Mouse (Mus musculus) hindbrain, postnatal 0 days (tissue): ENCODE data around the gene Cpvl. TPM values are rescaled to one million over a fixed set of nuclear protein-coding genes. Genes with fewer than 3 reads are reported as not detected.

Experiments used
- ATAC-seq: fragments of 200-750 bp; cut with Nextera tagmentation; 2 replicates; pipeline ENCODE4 v1.8.0; 2017; ENCODE audit warnings: mild to moderate bottlenecking, moderate TSS enrichment, moderate library complexity
- DNase-seq: peaks from one replicate; pipeline ENCODE4 v3.0.0-alpha.2; 2015; ENCODE audit warnings: low spot score
- H3K27ac ChIP-seq: fragments of 300-500 bp; sonication (generic); 2 replicates; pipeline ENCODE4 v1.5.1; 2014; ENCODE audit warnings: mild to moderate bottlenecking
- H3K27me3 ChIP-seq: fragments of 300-500 bp; sonication (generic); 2 replicates; pipeline ENCODE4 v1.6.1; 2014; ENCODE audit warnings: low read length, mixed read lengths; ENCODE audit not compliant: insufficient read depth
- H3K36me3 ChIP-seq: fragments of 300-500 bp; sonication (generic); 2 replicates; pipeline ENCODE4 v1.6.1; 2014; ENCODE audit warnings: low read length, mixed read lengths; ENCODE audit not compliant: insufficient read depth
- H3K4me1 ChIP-seq: fragments of 300-500 bp; sonication (generic); 2 replicates; pipeline ENCODE4 v1.6.1; 2014; ENCODE audit warnings: antibody characterized with exemption, low read length, mixed read lengths; ENCODE audit not compliant: insufficient read depth
- H3K4me2 ChIP-seq: fragments of 300-500 bp; sonication (generic); 2 replicates; pipeline ENCODE4 v1.6.1; 2014; ENCODE audit warnings: low read depth, mild to moderate bottlenecking, low read length, moderate library complexity, mixed read lengths
- H3K4me3 ChIP-seq: fragments of 300-500 bp; sonication (generic); 2 replicates; pipeline ENCODE4 v1.5.1; 2014; ENCODE audit warnings: low read length
- H3K9ac ChIP-seq: fragments of 300-500 bp; sonication (generic); replicated peaks from 2 replicates; pipeline ENCODE4 v1.6.1; 2014; ENCODE audit warnings: mild to moderate bottlenecking, low read length, moderate library complexity, mixed read lengths
- H3K9me3 ChIP-seq: fragments of 300-500 bp; sonication (generic); 2 replicates; pipeline ENCODE4 v1.6.1; 2016; ENCODE audit warnings: low read length, mixed read lengths
- CTCF ChIP-seq: IDR thresholded peaks from 2 replicates; pipeline ENCODE4 v1.5.1; 2016; ENCODE audit warnings: antibody characterized with exemption, control low read depth, low read depth
- WGBS: fragments of 180-500 bp; shearing (Covaris S2); extraction: QIAGEN DNeasy Blood & Tissue Kit; methylation state at CpG from one replicate; pipeline ENCODE4 v1.1.7; 2014; 5-methylcytosine and 5-hydroxymethylcytosine counted together
- polyA plus RNA-seq: library from polyadenylated mRNA; unstranded; fragments of >200 nt; fragmentation: Nextera tagmentation; extraction: Ambion mirVana; gene quantifications from 2 replicates; pipeline ENCODE4 v1.2.1, GENCODE M21; 2015
- total RNA-seq: library from RNA; depleted of rRNA; stranded (reverse); fragments of >200 nt; gene quantifications from 2 replicates; pipeline ENCODE4 v1.2.3, GENCODE M21; 2014

Gene Cpvl
- total and polyA plus RNA-seq, 2 experiments from 2014 or later = 0.15 TPM; not detected in 1

- Histone ChIP-seq H3K9me3 (no peaks in the 10 kb centered on the region), H3K27ac (no peak overlapping the region), H3K9ac (no peak overlapping the region), H3K4me3 (no peak overlapping the region), H3K4me1 (peaks cover 4% of the 10 kb centered on the region; the same call in 1 of the 2 replicates), H3K36me3 (no peaks in the 10 kb centered on the region), H3K27me3 (no peaks in the 10 kb centered on the region), H3K4me2 (no peak overlapping the region)
- no peak for TF ChIP-seq CTCF
- 20% methylated on average over 3 of the region's 3 CpGs for WGBS
- ATAC-seq (no peak), DNase-seq (no peak)
Measured at GRCm38 (mm10) chr6:53909986-53910385, 68.5 kb downstream of the Cpvl start.

GRCm38 (mm10) chr6:53909446-53909845, 69.0 kb downstream of the Cpvl start:
- WGBS = 13% methylated on average over 4 of the region's 5 CpGs

GRCm38 (mm10) chr6:53906871-53907270, 71.6 kb downstream of the Cpvl start:
- no peaks in the 10 kb centered on the region for H3K36me3 ChIP-seq

More at GRCm38 (mm10) chr6:53909446-53909845, 69.0 kb downstream of the Cpvl start:
- H3K27ac ChIP-seq = no peak overlapping the region
- DNase-seq (no peak), ATAC-seq (no peak)
- no peaks in the 10 kb centered on the region for H3K36me3 ChIP-seq
- no peak overlapping the region for H3K4me3 ChIP-seq
- H3K9ac ChIP-seq = no peak overlapping the region
- peaks cover 4% of the 10 kb centered on the region; the same call in 1 of the 2 replicates for H3K4me1 ChIP-seq
- no peaks in the 10 kb centered on the region for H3K27me3 ChIP-seq
- H3K9me3 ChIP-seq = no peaks in the 10 kb centered on the region
- no peak overlapping the region for H3K4me2 ChIP-seq
- TF ChIP-seq CTCF = no peak

GRCm38 (mm10) chr6:53906051-53906462, 72.4 kb downstream of the Cpvl start:
- WGBS = 68% methylated on average over 1 of the region's 1 CpGs
- H3K27ac ChIP-seq = no peak overlapping the region

More at GRCm38 (mm10) chr6:53906871-53907270, 71.6 kb downstream of the Cpvl start:
- Histone ChIP-seq H3K9ac (no peak overlapping the region), H3K4me3 (no peak overlapping the region), H3K4me1 (peaks cover 4% of the 10 kb centered on the region; the same call in 1 of the 2 replicates), H3K27me3 (no peaks in the 10 kb centered on the region), H3K9me3 (no peaks in the 10 kb centered on the region), H3K27ac (no peak overlapping the region), H3K4me2 (no peak overlapping the region)
- WGBS = 68% methylated on average over 4 of the region's 4 CpGs
- no peak for TF ChIP-seq CTCF
- DNase-seq = no peak
- ATAC-seq = no peak

GRCm38 (mm10) chr6:53905576-53905975, 72.9 kb downstream of the Cpvl start:
- Histone ChIP-seq H3K9ac (no peak overlapping the region), H3K36me3 (no peaks in the 10 kb centered on the region), H3K4me2 (no peak overlapping the region), H3K4me3 (no peak overlapping the region), H3K9me3 (no peaks in the 10 kb centered on the region), H3K27ac (no peak overlapping the region), H3K27me3 (no peaks in the 10 kb centered on the region), H3K4me1 (peaks cover 4% of the 10 kb centered on the region; the same call in 1 of the 2 replicates)
- TF ChIP-seq CTCF = no peak
- WGBS = 82% methylated on average over 4 of the region's 4 CpGs
- ATAC-seq (no peak), DNase-seq (no peak)

More at GRCm38 (mm10) chr6:53906051-53906462, 72.4 kb downstream of the Cpvl start:
- Histone ChIP-seq H3K4me3 (no peak overlapping the region), H3K4me1 (peaks cover 4% of the 10 kb centered on the region; the same call in 1 of the 2 replicates), H3K27me3 (no peaks in the 10 kb centered on the region), H3K9me3 (no peaks in the 10 kb centered on the region), H3K36me3 (no peaks in the 10 kb centered on the region), H3K4me2 (no peak overlapping the region), H3K9ac (no peak overlapping the region)
- DNase-seq (no peak), ATAC-seq (no peak)
- TF ChIP-seq CTCF = no peak

GRCm38 (mm10) chr6:53904703-53905395, 73.6 kb downstream of the Cpvl start:
- ATAC-seq = no peak
- Histone ChIP-seq H3K27ac (no peak overlapping the region), H3K9me3 (no peaks in the 10 kb centered on the region), H3K4me3 (no peak overlapping the region), H3K36me3 (no peaks in the 10 kb centered on the region), H3K4me2 (no peak overlapping the region), H3K4me1 (peaks cover 4% of the 10 kb centered on the region; the same call in 1 of the 2 replicates), H3K27me3 (no peaks in the 10 kb centered on the region), H3K9ac (no peak overlapping the region)
- no peak for DNase-seq
- TF ChIP-seq CTCF = no peak
- WGBS = 89% methylated on average over 4 of the region's 4 CpGs

- no peak for ATAC-seq
- no peak for TF ChIP-seq CTCF
- no peak overlapping the region for H3K4me3 ChIP-seq
- WGBS = 71% methylated on average over 3 of the region's 3 CpGs
- H3K9me3 ChIP-seq = no peaks in the 10 kb centered on the region
- no peak overlapping the region for H3K4me2 ChIP-seq
- no peaks in the 10 kb centered on the region for H3K36me3 ChIP-seq
- DNase-seq = no peak
- H3K27me3 ChIP-seq = no peaks in the 10 kb centered on the region
- no peak overlapping the region for H3K9ac ChIP-seq
- H3K27ac ChIP-seq = no peak overlapping the region
- peaks cover 2% of the 10 kb centered on the region; the same call in 1 of the 2 replicates for H3K4me1 ChIP-seq
Measured at GRCm38 (mm10) chr6:53904186-53904585, 74.3 kb downstream of the Cpvl start.
